In genomic region chr4:46092429-46093076, GRCm38 (mm10) we compare ENCODE assay signal across 14 mouse cellular contexts. TPM values are rescaled to one million over a fixed set of nuclear protein-coding genes. Genes with fewer than 3 reads are reported as not detected.
DNase-seq lines count a peak whose midpoint lies in the region; ATAC-seq lines count a peak whose summit lies in the region.
"Had no signal": no experiment of that assay in that cellular context is flagged by ENCODE, and none has a peak within 500 bp of the region (broad histone marks: within the 10 kb centered on the region; RNA-seq: fewer than 3 reads in every experiment).

No protein-coding gene starts in this region.

- H3K4me3 ChIP-seq in midbrain, embryonic 11.5 days (ENCODE audit: low read depth, low read length): no peak overlapping the region
- no peak overlapping the region for H3K4me3 ChIP-seq in midbrain, embryonic 15.5 days
- H3K4me3 ChIP-seq: gastrocnemius, adult 2 months; heart, embryonic 13.5 days had no signal

- DNase-seq in midbrain, embryonic 11.5 days (ENCODE audit: low spot score, missing footprints): peak; percentile 57
- peak; percentile 87 for DNase-seq in Muller cell, postnatal 12 days (ENCODE audit: inconsistent ontology term)
- peak; percentile 73 to 78 for DNase-seq in adrenal gland, postnatal 36 days
- DNase-seq in fibroblast of lung, adult 2 months (ENCODE audit: low read depth): peak; percentile 48
- no peak for DNase-seq in neural tube, embryonic 10.5 days (ENCODE audit: extremely low spot score, low spot score)
- DNase-seq in lung, postnatal 25 days (ENCODE audit: low spot score): no peak
- DNase-seq: gastrocnemius, adult 2 months; kidney, postnatal 10 days; retina, postnatal 1 day had no signal

- no peak overlapping the region for H3K27ac ChIP-seq in midbrain, embryonic 11.5 days (ENCODE audit: low read depth, low read length)
- H3K27ac ChIP-seq in midbrain, embryonic 15.5 days: no peak overlapping the region
- H3K27ac ChIP-seq: gastrocnemius, adult 2 months; heart, embryonic 13.5 days had no signal

- no peak overlapping the region for H3K9ac ChIP-seq in midbrain, embryonic 11.5 days (ENCODE audit: low read length)
- H3K9ac ChIP-seq in midbrain, embryonic 15.5 days: no peak overlapping the region
- H3K9ac ChIP-seq: heart, embryonic 13.5 days had no signal

- H3K9me3 ChIP-seq in midbrain, embryonic 11.5 days (ENCODE audit: control insufficient read depth, low read length): no peaks in the 10 kb centered on the region
- H3K9me3 ChIP-seq in midbrain, embryonic 15.5 days: no peaks in the 10 kb centered on the region
- H3K9me3 ChIP-seq: G1E; heart, embryonic 13.5 days had no signal

- ATAC-seq in midbrain, embryonic 11.5 days (ENCODE audit: low FRiP score): no peak
- ATAC-seq in midbrain, embryonic 15.5 days (replicated peaks): no peak
- ATAC-seq: hindbrain, embryonic 16.5 days; lung, postnatal 0 days had no signal

- WGBS in midbrain, embryonic 11.5 days: 88% methylated on average over 5 of the region's 5 CpGs
- 85% methylated on average over 5 of the region's 5 CpGs for WGBS in midbrain, embryonic 15.5 days

- no peaks in the 10 kb centered on the region for H3K27me3 ChIP-seq in midbrain, embryonic 11.5 days (ENCODE audit: control insufficient read depth, insufficient read depth, low read length)
- no peaks in the 10 kb centered on the region for H3K27me3 ChIP-seq in midbrain, embryonic 15.5 days (replicated peaks)
- H3K27me3 ChIP-seq: heart, embryonic 13.5 days had no signal

- H3K4me1 ChIP-seq in midbrain, embryonic 11.5 days (ENCODE audit: control insufficient read depth, insufficient read depth, low read length): no peaks in the 10 kb centered on the region
- no peaks in the 10 kb centered on the region; the same call in 1 of the 2 replicates for H3K4me1 ChIP-seq in midbrain, embryonic 15.5 days

- H3K4me2 ChIP-seq in midbrain, embryonic 11.5 days: no peak overlapping the region
- H3K4me2 ChIP-seq in midbrain, embryonic 15.5 days: no peak overlapping the region
- H3K4me2 ChIP-seq: heart, embryonic 13.5 days had no signal

- H3K36me3 ChIP-seq in midbrain, embryonic 11.5 days (ENCODE audit: control insufficient read depth, insufficient read depth, low read length): no peaks in the 10 kb centered on the region
- no peaks in the 10 kb centered on the region for H3K36me3 ChIP-seq in midbrain, embryonic 15.5 days (replicated peaks)
- H3K36me3 ChIP-seq: G1E had no signal

RNA-seq across cellular contexts. Expression of gene Ncbp1, which starts 45.9 kb away (rescaled TPM):
- polyA plus RNA-seq in midbrain, embryonic 11.5 days (2014; fragmentation: Nextera tagmentation; extraction: Ambion mirVana): 143 and 161 TPM in 2 replicates
- 76.0 TPM in 2 replicates for polyA plus RNA-seq in midbrain, embryonic 15.5 days (2015; fragmentation: Nextera tagmentation; extraction: Ambion mirVana)
- total RNA-seq in adrenal gland, postnatal 36 days (2021): 10 to 100 TPM; 48.5 to 49.5 TPM

RNA-seq across cellular contexts. Expression of gene Tstd2, which starts 45.9 kb away (rescaled TPM):
- polyA plus RNA-seq in midbrain, embryonic 11.5 days (2014; fragmentation: Nextera tagmentation; extraction: Ambion mirVana): 36.1 and 36.7 TPM in 2 replicates
- 29.9 and 33.9 TPM in 2 replicates for polyA plus RNA-seq in midbrain, embryonic 15.5 days (2015; fragmentation: Nextera tagmentation; extraction: Ambion mirVana)
- total RNA-seq in adrenal gland, postnatal 36 days (2021): 10 to 100 TPM; 29.4 to 29.5 TPM

RNA-seq across cellular contexts. Expression of gene Tmod1, which starts 53.8 kb away (rescaled TPM):
- 2.7 and 3.4 TPM in 2 replicates for polyA plus RNA-seq in midbrain, embryonic 11.5 days (2014; fragmentation: Nextera tagmentation; extraction: Ambion mirVana)
- polyA plus RNA-seq in midbrain, embryonic 15.5 days (2015; fragmentation: Nextera tagmentation; extraction: Ambion mirVana): 0.65 and 0.83 TPM in 2 replicates
- total RNA-seq in adrenal gland, postnatal 36 days (2021): 1 to 10 TPM; 2.0 to 6.6 TPM

Comparison
In these comparisons a context has a peak if more than half of its experiments do, and no peak if none do; other contexts are left out.
1. DNase-seq: peak in midbrain, embryonic 11.5 days (single experiment), Muller cell, postnatal 12 days (single experiment), adrenal gland, postnatal 36 days (2 of 2) and fibroblast of lung, adult 2 months (single experiment); none in neural tube, embryonic 10.5 days (single experiment) and lung, postnatal 25 days (single experiment).